Mouse (Mus musculus): ENCODE data around the gene Gabpa. TPM values are rescaled to one million over a fixed set of nuclear protein-coding genes. Genes with fewer than 3 reads are reported as not detected.

The Gabpa gene
- total and polyA plus RNA-seq, 3 experiments: 44.3 to 82.8 (median 77.0) TPM

GRCm38 (mm10) chr16:84802217-84802616 is 32.5 kb upstream of the Gabpa start:
- in situ Hi-C loops (cut with MboI; ENCODE audit: low pct_ligation_motif_present, low pct_unique_long_range_greater_than_20kb, low sequenced_read_pairs): no loop called here

GRCm38 (mm10) chr16:84804866-84805265 is 29.9 kb upstream of the Gabpa start:
- Histone ChIP-seq H3K79me2 (replicated peaks; ENCODE audit: control insufficient read depth, extremely low read depth, insufficient read depth, poor library complexity, severe bottlenecking) (no peaks in the 10 kb centered on the region), H3K4me3 (replicated peaks in 1 of 3; ENCODE audit: low read depth in 2 of 3, low read length in 2 of 3, poor library complexity in 1 of 3) (no peak overlapping the region), H3K27ac (ENCODE audit: insufficient read depth, low read depth) (no peak overlapping the region), H3K4me1 (ENCODE audit: control insufficient read depth in 1 of 2, insufficient read depth in 2 of 2) (peaks cover under 1 to 6% of the 10 kb centered on the region in 2 experiments; a peak in 3 of 4 replicates), H3K4me2 (ENCODE audit: insufficient read depth, low read depth, poor library complexity, severe bottlenecking) (no peak overlapping the region), H3K9ac (ENCODE audit: insufficient read depth, low read depth) (no peak overlapping the region), H3K36me3 (replicated peaks in 1 of 2; ENCODE audit: control insufficient read depth in 1 of 2, insufficient read depth in 1 of 2, low read length in 1 of 2) (peaks cover 0 to 2% of the 10 kb centered on the region in 2 experiments), H3K27me3 (replicated peaks) (no peaks in the 10 kb centered on the region), H3K9me3 (replicated peaks; ENCODE audit: low read length) (no peaks in the 10 kb centered on the region)
- in situ Hi-C loops (cut with MboI; ENCODE audit: low pct_ligation_motif_present, low pct_unique_long_range_greater_than_20kb, low sequenced_read_pairs) (loop anchor here (5.0 kb wide), 1 partner anchor 33 kb away; the partner anchor contains the start of gene Jam2), dilution Hi-C loops (cut with MboI; ENCODE audit: extremely low pct_ligation_motif_present, extremely low pct_unique_long_range_greater_than_20kb, low sequenced_read_pairs) (no loop called here)
- no peak for DNase-seq (ENCODE audit: extremely low read depth)
- no peak for TF ChIP-seq POLR2A (IDR thresholded peaks at IDR 0.05; ENCODE audit: low read depth, low read length)
- no peak for TF ChIP-seq SIN3A (IDR thresholded peaks at IDR 0.05; ENCODE audit: low read length)
- no peak for TF ChIP-seq KAT2A (IDR thresholded peaks at IDR 0.05; ENCODE audit: insufficient replicate concordance, low read length)
- TF ChIP-seq UBTF (IDR thresholded peaks at IDR 0.05; ENCODE audit: low read depth, low read length): no peak
- TF ChIP-seq CHD1 (IDR thresholded peaks at IDR 0.05; ENCODE audit: low read depth, low read length): no peak
- no peak for TF ChIP-seq ETS1 (conservative IDR thresholded peaks at IDR 0.05; ENCODE audit: low read depth, low read length)
- TF ChIP-seq ZC3H11A (IDR thresholded peaks at IDR 0.05; ENCODE audit: low read depth, low read length): no peak
- no peak for TF ChIP-seq TCF12 (IDR thresholded peaks at IDR 0.05; ENCODE audit: low read depth, low read length)
- TF ChIP-seq NELFE (IDR thresholded peaks at IDR 0.05; ENCODE audit: low read depth, low read length): no peak
- TF ChIP-seq MYC (IDR thresholded peaks at IDR 0.05; ENCODE audit: low read depth, low read length): no peak
- no peak for TF ChIP-seq RAD21 (IDR thresholded peaks at IDR 0.05; ENCODE audit: low read depth, low read length)
- TF ChIP-seq MAX (IDR thresholded peaks at IDR 0.05; ENCODE audit: low read length): no peak
- TF ChIP-seq PAX5 (IDR thresholded peaks at IDR 0.05; ENCODE audit: low read length): no peak
- no peak for TF ChIP-seq TBP (conservative IDR thresholded peaks at IDR 0.05; ENCODE audit: low read depth, low read length)
- no peak for TF ChIP-seq MAFK (IDR thresholded peaks at IDR 0.05; ENCODE audit: insufficient replicate concordance, low read length)
- no peak for TF ChIP-seq IRF4 (IDR thresholded peaks at IDR 0.05; ENCODE audit: low read depth, low read length)
- no peak for TF ChIP-seq ZMIZ1 (IDR thresholded peaks at IDR 0.05; ENCODE audit: low read depth, low read length)
- no peak for TF ChIP-seq EP300 (IDR thresholded peaks at IDR 0.05; ENCODE audit: low read length)
- no peak for TF ChIP-seq MXI1 (IDR thresholded peaks at IDR 0.05; ENCODE audit: low read depth, low read length)

More at GRCm38 (mm10) chr16:84802217-84802616, 32.5 kb upstream of the Gabpa start:
- dilution Hi-C loops (cut with MboI; ENCODE audit: extremely low pct_ligation_motif_present, extremely low pct_unique_long_range_greater_than_20kb, low sequenced_read_pairs): no loop called here
- H3K9ac ChIP-seq (ENCODE audit: insufficient read depth, low read depth): no peak overlapping the region
- no peaks in the 10 kb centered on the region for H3K27me3 ChIP-seq (replicated peaks)
- H3K9me3 ChIP-seq (replicated peaks; ENCODE audit: low read length): no peaks in the 10 kb centered on the region
- no peak overlapping the region for H3K4me3 ChIP-seq (replicated peaks in 1 of 3; ENCODE audit: low read depth in 2 of 3, low read length in 2 of 3, poor library complexity in 1 of 3)
- no peak overlapping the region for H3K27ac ChIP-seq (ENCODE audit: insufficient read depth, low read depth)
- no peak overlapping the region for H3K4me2 ChIP-seq (ENCODE audit: insufficient read depth, low read depth, poor library complexity, severe bottlenecking)
- no peak for DNase-seq (ENCODE audit: extremely low read depth)
- TF ChIP-seq POLR2AphosphoS2 (IDR thresholded peaks at IDR 0.05; ENCODE audit: low read depth, low read length) (no peak), CHD1 (IDR thresholded peaks at IDR 0.05; ENCODE audit: low read depth, low read length) (no peak), MEF2A (IDR thresholded peaks at IDR 0.05; ENCODE audit: borderline replicate concordance, low read depth, low read length) (no peak), CTCF (conservative IDR thresholded peaks at IDR 0.05 in 1 of 2, IDR thresholded peaks at IDR 0.05 in 1 of 2; ENCODE audit: low read depth in 2 of 2, low read length in 2 of 2) (no peak)
- no peaks in the 10 kb centered on the region for H3K36me3 ChIP-seq (replicated peaks in 1 of 2; ENCODE audit: control insufficient read depth in 1 of 2, insufficient read depth in 1 of 2, low read length in 1 of 2)
- peaks cover 4 to 18% of the 10 kb centered on the region in 2 experiments; a peak in 3 of 4 replicates for H3K4me1 ChIP-seq (ENCODE audit: control insufficient read depth in 1 of 2, insufficient read depth in 2 of 2)
- H3K79me2 ChIP-seq (replicated peaks; ENCODE audit: control insufficient read depth, extremely low read depth, insufficient read depth, poor library complexity, severe bottlenecking): no peaks in the 10 kb centered on the region
